Mouse (Mus musculus) liver, postnatal 0 days (tissue): ENCODE data around the gene Hist1h1t.

Experiments
- CTCF ChIP-seq: sonication (generic); IDR thresholded peaks from 2 replicates; pipeline ENCODE4 v1.5.1; 2016; ENCODE audit warnings: antibody characterized with exemption, low read depth
- EP300 ChIP-seq: IDR thresholded peaks from 2 replicates; pipeline ENCODE4 v1.6.1; 2016; ENCODE audit warnings: antibody characterized with exemption, low read depth, mild to moderate bottlenecking

DNA sequence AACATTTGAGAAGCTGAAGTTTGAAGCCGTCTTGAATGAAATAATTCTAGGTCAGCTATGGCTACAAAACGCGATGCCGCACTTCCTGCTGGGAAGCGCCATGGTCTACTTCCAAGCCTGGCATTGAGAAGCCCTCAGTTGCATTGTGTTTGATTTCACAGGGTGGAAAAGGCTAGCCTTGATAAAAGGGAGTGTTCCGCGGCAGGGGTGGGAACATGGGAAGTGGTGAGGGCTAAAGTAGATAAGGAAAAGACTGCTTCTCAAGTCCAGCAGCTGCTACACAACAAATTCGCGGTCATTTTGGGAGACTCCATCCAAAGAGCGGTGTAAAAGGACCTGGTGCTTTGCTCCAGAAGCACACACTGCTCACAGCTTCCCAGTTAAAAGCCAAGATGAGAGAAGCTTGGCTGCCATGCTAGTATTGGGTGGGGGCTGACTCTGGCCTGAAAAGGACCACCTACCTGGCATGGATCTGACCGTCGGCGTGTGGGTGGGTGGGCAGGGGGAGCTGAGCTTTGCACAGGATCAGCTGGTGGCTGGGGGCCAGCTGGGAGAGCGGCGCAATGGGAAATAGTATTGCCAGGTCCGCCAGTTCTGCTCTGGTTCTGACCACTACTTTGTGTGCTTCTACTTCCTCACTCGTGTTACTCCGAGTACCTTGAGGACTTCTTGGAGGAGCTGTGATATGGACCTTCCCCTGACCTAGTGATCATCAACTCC is 33.0 kb downstream of the Hist1h1t start:
- TF ChIP-seq CTCF (no peak), EP300 (no peak)
